Mouse (Mus musculus) fat pad, adult 2 months (tissue): ENCODE data around the gene Abcc10.

ENCODE experiments used
- DNase-seq: peaks from one replicate; pipeline ENCODE4 v3.0.0-alpha.2; 2011; ENCODE audit warnings: low read depth, low spot score; ENCODE audit errors: extremely low read depth

Gene Abcc10

GRCm38 (mm10) chr17:46262201-46262694 is 65.9 kb downstream of the Abcc10 start:
- DNase-seq, result no peak

- DNase-seq, result no peak
These were observed 68.5 kb downstream of the Abcc10 start for GRCm38 (mm10) chr17:46259675-46260074.

- no peak for DNase-seq
These were observed 69.7 kb downstream of the Abcc10 start for GRCm38 (mm10) chr17:46258279-46259053.

GRCm38 (mm10) chr17:46255147-46255546 is 73.0 kb downstream of the Abcc10 start:
- no peak for DNase-seq

GRCm38 (mm10) chr17:46254106-46254505 is 74.0 kb downstream of the Abcc10 start:
- no peak for DNase-seq

GRCm38 (mm10) chr17:46253452-46254084 is 74.6 kb downstream of the Abcc10 start, which contains the start of gene Lrrc73:
Lrrc73 (plus strand) TSS chr17:46253531.
- no peak for DNase-seq
